14 mouse cellular contexts compared by ENCODE assay signal in the genomic region with DNA sequence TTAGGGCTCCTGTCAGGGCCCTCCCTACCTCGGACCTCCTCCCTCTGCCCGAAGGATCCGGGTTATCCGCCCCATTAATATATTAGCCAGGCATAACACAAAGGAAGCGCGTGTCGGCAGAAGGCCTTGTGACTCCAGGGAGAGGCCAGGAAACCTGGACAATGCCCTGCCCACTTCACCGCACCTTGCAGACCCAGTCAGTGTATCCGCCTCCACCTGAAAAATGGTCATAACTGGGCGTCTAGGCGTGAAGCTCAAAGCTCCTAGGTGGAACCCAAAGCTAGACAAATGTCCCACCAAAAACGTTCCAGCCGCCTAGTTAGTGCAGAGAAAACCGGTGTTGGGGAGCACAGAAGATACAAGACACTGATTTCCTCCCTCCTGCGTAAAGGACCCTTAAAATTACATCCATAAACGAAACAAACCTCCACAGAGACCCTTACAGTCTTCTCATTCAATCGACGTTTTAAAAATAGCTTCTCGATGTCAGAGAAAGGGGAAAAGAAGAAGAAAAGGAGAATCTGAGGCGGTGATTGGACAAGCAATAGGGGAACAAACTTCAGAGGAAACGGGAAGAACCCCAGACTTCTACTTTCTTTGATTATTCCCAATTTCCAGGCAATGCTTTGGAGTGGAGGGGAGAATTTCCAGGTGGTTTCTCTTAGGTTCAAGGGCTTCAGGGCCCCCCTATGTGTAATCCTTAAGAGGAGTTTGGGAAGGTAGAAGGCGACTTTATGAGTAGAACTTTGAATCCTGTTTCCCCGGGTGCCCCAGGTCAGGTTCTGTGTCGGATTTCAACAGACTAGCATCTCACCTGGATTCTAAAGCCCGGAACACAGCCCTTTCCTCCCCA. TPM values are rescaled to one million over a fixed set of nuclear protein-coding genes. Genes with fewer than 3 reads are reported as not detected.
DNase-seq lines count a peak whose midpoint lies in the region; ATAC-seq and TF ChIP-seq lines count a peak whose summit lies in the region.
"Had no signal": no experiment of that assay in that cellular context is flagged by ENCODE, and none has a peak within 500 bp of the region (broad histone marks: within the 10 kb centered on the region; RNA-seq: fewer than 3 reads in every experiment).

No protein-coding gene starts in this region.

- no peaks in the 10 kb centered on the region for H3K79me2 ChIP-seq in liver, adult 2 months (ENCODE audit: control insufficient read depth, insufficient read depth, low read length)

- ATAC-seq in liver, embryonic 12.5 days = no peak; the same call in 1 of the 2 replicates
- no peak for ATAC-seq in liver, embryonic 15.5 days (ENCODE audit: insufficient read depth)
- ATAC-seq in midbrain, embryonic 13.5 days = no peak
- ATAC-seq in megakaryocyte progenitor cell, adult 5-6 weeks (replicated peaks; ENCODE audit: poor library complexity) = no peak

- H3K27ac ChIP-seq in liver, adult 2 months (replicated peaks; ENCODE audit: insufficient read depth, low read depth, low read length) = peak overlapping the region; percentile 88
- no peak overlapping the region for H3K27ac ChIP-seq in liver, embryonic 12.5 days
- no peak overlapping the region for H3K27ac ChIP-seq in liver, embryonic 15.5 days (replicated peaks)
- H3K27ac ChIP-seq in midbrain, embryonic 13.5 days = peak overlapping the region; percentile 77
- H3K27ac ChIP-seq: limb, embryonic 13.5 days had no signal

- no peak for TF ChIP-seq POLR2A in liver, adult 2 months (IDR thresholded peaks at IDR 0.05; ENCODE audit: extremely low read depth, insufficient read depth, low read length)

- H3K27me3 ChIP-seq in liver, adult 2 months (ENCODE audit: control insufficient read depth, insufficient read depth, low read length) = no peaks in the 10 kb centered on the region
- peaks cover 91% of the 10 kb centered on the region for H3K27me3 ChIP-seq in liver, embryonic 12.5 days (replicated peaks)
- H3K27me3 ChIP-seq in liver, embryonic 15.5 days = peaks cover 94% of the 10 kb centered on the region
- H3K27me3 ChIP-seq in midbrain, embryonic 13.5 days = peaks cover 90% of the 10 kb centered on the region

- WGBS in liver, adult 2 months = 42% methylated on average over 25 of the region's 25 CpGs
- WGBS in liver, embryonic 12.5 days (ENCODE audit: insufficient replicate concordance) = 5% methylated on average over 25 of the region's 25 CpGs
- WGBS in liver, embryonic 15.5 days (ENCODE audit: insufficient replicate concordance) = 3% methylated on average over 25 of the region's 25 CpGs
- 3% methylated on average over 25 of the region's 25 CpGs for whole genome bisulfite sequencing in midbrain, embryonic 13.5 days

- no peaks in the 10 kb centered on the region for H3K9me3 ChIP-seq in liver, embryonic 12.5 days (replicated peaks)
- H3K9me3 ChIP-seq in liver, embryonic 15.5 days (replicated peaks) = no peaks in the 10 kb centered on the region
- H3K9me3 ChIP-seq in midbrain, embryonic 13.5 days = no peaks in the 10 kb centered on the region
- H3K9me3 ChIP-seq: limb, embryonic 13.5 days had no signal

- no peak for DNase-seq in liver, adult 2 months (ENCODE audit: extremely low read depth, low read depth, low spot score)
- DNase-seq in embryo, embryonic 11 days = peak; percentile 40
- no peak for DNase-seq in thymus, postnatal 36 days
- no peak for DNase-seq in kidney, postnatal 36 days
- DNase-seq: kidney, postnatal 25 days; right cerebral cortex, postnatal 14 days; thymus, adult 2 months had no signal

- H3K36me3 ChIP-seq in liver, adult 2 months (ENCODE audit: control insufficient read depth, insufficient read depth, low read length) = 0 out of 2 replicates have a peak, but pooled peaks cover under 1% of the 10 kb centered on the region
- no peaks in the 10 kb centered on the region for H3K36me3 ChIP-seq in liver, embryonic 12.5 days
- no peaks in the 10 kb centered on the region for H3K36me3 ChIP-seq in liver, embryonic 15.5 days (replicated peaks)
- H3K36me3 ChIP-seq in midbrain, embryonic 13.5 days = no peaks in the 10 kb centered on the region
- H3K36me3 ChIP-seq: limb, embryonic 13.5 days had no signal

- TF ChIP-seq CTCF in liver, adult 2 months (IDR thresholded peaks at IDR 0.05; ENCODE audit: low read depth, low read length) = no peak

- H3K4me3 ChIP-seq in liver, adult 2 months (ENCODE audit: insufficient read depth, low read depth, low read length) = no peak overlapping the region
- H3K4me3 ChIP-seq in liver, embryonic 12.5 days = no peak overlapping the region
- no peak overlapping the region for H3K4me3 ChIP-seq in liver, embryonic 15.5 days (replicated peaks)
- no peak overlapping the region for H3K4me3 ChIP-seq in midbrain, embryonic 13.5 days (replicated peaks)

- no peak overlapping the region; the same call in 1 of the 2 replicates for H3K9ac ChIP-seq in liver, adult 2 months (ENCODE audit: low read depth, low read length)
- no peak overlapping the region for H3K9ac ChIP-seq in liver, embryonic 12.5 days
- no peak overlapping the region for H3K9ac ChIP-seq in liver, embryonic 15.5 days
- no peak overlapping the region for H3K9ac ChIP-seq in midbrain, embryonic 13.5 days (replicated peaks)
- H3K9ac ChIP-seq: limb, embryonic 13.5 days had no signal

- no peak overlapping the region for H3K4me2 ChIP-seq in liver, embryonic 12.5 days
- H3K4me2 ChIP-seq in liver, embryonic 15.5 days = peak overlapping the region; percentile 27; the same call in 1 of the 2 replicates
- no peak overlapping the region for H3K4me2 ChIP-seq in midbrain, embryonic 13.5 days (replicated peaks)
- H3K4me2 ChIP-seq: limb, embryonic 13.5 days had no signal

- peaks cover 9% of the 10 kb centered on the region; the same call in 1 of the 2 replicates for H3K4me1 ChIP-seq in liver, adult 2 months (ENCODE audit: control insufficient read depth, insufficient read depth, low read length)
- no peaks in the 10 kb centered on the region for H3K4me1 ChIP-seq in liver, embryonic 12.5 days
- H3K4me1 ChIP-seq in liver, embryonic 15.5 days (replicated peaks) = peaks cover 3% of the 10 kb centered on the region
- peaks cover 24% of the 10 kb centered on the region for H3K4me1 ChIP-seq in midbrain, embryonic 13.5 days (replicated peaks)

RNA-seq across cellular contexts. Expression of a gene that starts 10.4 kb away (rescaled TPM):
- total RNA-seq in liver, adult 2 months (2014; rRNA removed) = 4.1 and 5.2 TPM in 2 replicates
- 11.8 and 15.2 TPM in 2 replicates for polyA plus RNA-seq in liver, adult 2 months (2012; rRNA removed)
- polyA plus RNA-seq in liver, embryonic 12.5 days (2016; fragmentation: Nextera tagmentation; extraction: Ambion mirVana) = 2.4 and 2.6 TPM in 2 replicates
- polyA plus RNA-seq in liver, embryonic 15.5 days (2015; fragmentation: Nextera tagmentation; extraction: Ambion mirVana) = 1.2 and 1.5 TPM in 2 replicates
- polyA plus RNA-seq in midbrain, embryonic 13.5 days (2015; fragmentation: Nextera tagmentation; extraction: Ambion mirVana) = 3.0 and 3.8 TPM in 2 replicates
- total RNA-seq in megakaryocyte progenitor cell, adult 5-6 weeks (2015) = 0.47 TPM in 1 of 2 replicates, not detected in the other
- total RNA-seq in megakaryocyte progenitor cell, adult 5-6 weeks (2017) = not detected in 2 replicates
- total RNA-seq: gastrocnemius, adult 8-10 months had no signal
- polyA plus RNA-seq: limb, embryonic 13.5 days had no signal

RNA-seq across cellular contexts. Expression of a gene that starts 27.6 kb away (rescaled TPM):
- total RNA-seq in liver, adult 2 months (2014; rRNA removed) = 1.0 and 1.1 TPM in 2 replicates
- polyA plus RNA-seq in liver, adult 2 months (2012; rRNA removed) = 0.87 and 1.0 TPM in 2 replicates
- 0.08 and 0.11 TPM in 2 replicates for polyA plus RNA-seq in liver, embryonic 12.5 days (2016; fragmentation: Nextera tagmentation; extraction: Ambion mirVana)
- polyA plus RNA-seq in liver, embryonic 15.5 days (2015; fragmentation: Nextera tagmentation; extraction: Ambion mirVana) = 0.03 and 0.05 TPM in 2 replicates
- polyA plus RNA-seq in midbrain, embryonic 13.5 days (2015; fragmentation: Nextera tagmentation; extraction: Ambion mirVana) = 1.8 and 2.6 TPM in 2 replicates
- not detected in 2 replicates for total RNA-seq in megakaryocyte progenitor cell, adult 5-6 weeks (2015)
- total RNA-seq in megakaryocyte progenitor cell, adult 5-6 weeks (2017) = not detected in 2 replicates
- total RNA-seq: gastrocnemius, adult 8-10 months; heart, postnatal 14 days had no signal

Comparison
In these comparisons a context has a peak if more than half of its experiments do, and no peak if none do; other contexts are left out.
1. H3K27ac ChIP-seq: peak in liver, adult 2 months (single experiment) and midbrain, embryonic 13.5 days (single experiment); none in liver, embryonic 12.5 days (single experiment) and liver, embryonic 15.5 days (single experiment).